Comparison of ENCODE assay signal across 14 mouse cellular contexts in the genomic region with DNA sequence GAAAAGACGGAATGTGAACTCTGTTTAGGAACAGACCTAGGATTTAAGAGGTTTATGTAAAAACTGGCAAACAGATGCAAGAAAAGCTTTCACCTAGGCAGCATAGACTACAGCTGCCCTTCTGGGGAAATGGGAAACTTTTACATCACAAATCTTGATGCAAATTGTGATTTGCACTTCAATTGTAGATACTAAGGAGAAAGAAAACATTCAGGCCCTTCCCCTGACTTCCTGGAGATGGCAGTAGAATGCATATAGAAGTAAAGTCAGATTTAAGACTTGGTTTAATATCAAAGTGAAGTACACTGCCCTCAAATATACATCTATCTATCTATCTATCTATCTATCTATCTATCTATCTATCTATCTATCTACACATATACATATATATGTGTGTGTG. TPM values are rescaled to one million over a fixed set of nuclear protein-coding genes. Genes with fewer than 3 reads are reported as not detected.
DNase-seq lines count a peak whose midpoint lies in the region; ATAC-seq and TF ChIP-seq lines count a peak whose summit lies in the region.
"Had no signal": no experiment of that assay in that cellular context is flagged by ENCODE, and none has a peak within 500 bp of the region (broad histone marks: within the 10 kb centered on the region; RNA-seq: fewer than 3 reads in every experiment).

No protein-coding gene starts in this region.

- no peak overlapping the region for H3K9ac ChIP-seq in forebrain, postnatal 0 days
- H3K9ac ChIP-seq in forebrain, embryonic 11.5 days (ENCODE audit: low read length), result no peak overlapping the region
- H3K9ac ChIP-seq in limb, embryonic 14.5 days (ENCODE audit: low read depth, low read length, severe bottlenecking), result no peak overlapping the region
- H3K9ac ChIP-seq: forebrain, embryonic 12.5 days; neural tube, embryonic 12.5 days had no signal

- H3K4me1 ChIP-seq in forebrain, postnatal 0 days (ENCODE audit: insufficient read depth), result no peaks in the 10 kb centered on the region
- H3K4me1 ChIP-seq in forebrain, embryonic 11.5 days (replicated peaks; ENCODE audit: control insufficient read depth, insufficient read depth, low read length), result no peaks in the 10 kb centered on the region
- H3K4me1 ChIP-seq in limb, embryonic 14.5 days (ENCODE audit: control insufficient read depth, insufficient read depth, low read length), result no peaks in the 10 kb centered on the region
- peaks cover 16% of the 10 kb centered on the region for H3K4me1 ChIP-seq in limb, embryonic 10.5 days
- H3K4me1 ChIP-seq: forebrain, embryonic 12.5 days; neural tube, embryonic 12.5 days had no signal

- no peak overlapping the region for H3K4me2 ChIP-seq in forebrain, postnatal 0 days (ENCODE audit: low read depth)
- no peak overlapping the region for H3K4me2 ChIP-seq in forebrain, embryonic 11.5 days (ENCODE audit: low read depth, low read length, severe bottlenecking)
- H3K4me2 ChIP-seq in limb, embryonic 14.5 days (replicated peaks; ENCODE audit: low read depth, low read length, severe bottlenecking), result no peak overlapping the region
- H3K4me2 ChIP-seq: forebrain, embryonic 12.5 days; neural tube, embryonic 12.5 days had no signal

- no peak overlapping the region for H3K4me3 ChIP-seq in forebrain, postnatal 0 days (ENCODE audit: low read depth, low read length)
- no peak overlapping the region for H3K4me3 ChIP-seq in forebrain, embryonic 11.5 days (ENCODE audit: low read depth, low read length)
- no peak overlapping the region for H3K4me3 ChIP-seq in limb, embryonic 14.5 days (replicated peaks; ENCODE audit: low read length)
- no peak overlapping the region for H3K4me3 ChIP-seq in limb, embryonic 10.5 days
- H3K4me3 ChIP-seq: forebrain, embryonic 12.5 days; neural tube, embryonic 12.5 days had no signal

- no peak overlapping the region for H3K27ac ChIP-seq in forebrain, postnatal 0 days (ENCODE audit: low read depth, low read length)
- H3K27ac ChIP-seq in forebrain, embryonic 11.5 days (ENCODE audit: low read depth, low read length), result no peak overlapping the region
- no peak overlapping the region for H3K27ac ChIP-seq in limb, embryonic 14.5 days (replicated peaks; ENCODE audit: low read depth, low read length)
- H3K27ac ChIP-seq in limb, embryonic 10.5 days, result no peak overlapping the region
- H3K27ac ChIP-seq: forebrain, embryonic 12.5 days; macrophage; neural tube, embryonic 12.5 days had no signal

- peaks cover 26% of the 10 kb centered on the region for H3K36me3 ChIP-seq in forebrain, postnatal 0 days (ENCODE audit: insufficient read depth)
- H3K36me3 ChIP-seq in forebrain, embryonic 11.5 days (ENCODE audit: control insufficient read depth, insufficient read depth, low read length), result no peaks in the 10 kb centered on the region; the same call in 1 of the 2 replicates
- peaks cover 52% of the 10 kb centered on the region for H3K36me3 ChIP-seq in limb, embryonic 14.5 days (ENCODE audit: control insufficient read depth, insufficient read depth, low read length)
- peaks cover 67% of the 10 kb centered on the region for H3K36me3 ChIP-seq in limb, embryonic 10.5 days

- no peaks in the 10 kb centered on the region for H3K9me3 ChIP-seq in forebrain, postnatal 0 days (ENCODE audit: low read length)
- H3K9me3 ChIP-seq in forebrain, embryonic 11.5 days (ENCODE audit: control insufficient read depth, low read length), result no peaks in the 10 kb centered on the region
- no peaks in the 10 kb centered on the region for H3K9me3 ChIP-seq in limb, embryonic 14.5 days (ENCODE audit: control insufficient read depth, low read length)
- H3K9me3 ChIP-seq in limb, embryonic 10.5 days (replicated peaks), result no peaks in the 10 kb centered on the region
- H3K9me3 ChIP-seq: forebrain, embryonic 12.5 days; neural tube, embryonic 12.5 days had no signal

- WGBS in forebrain, postnatal 0 days, result 86% methylated on average over 1 of the region's 1 CpGs
- 94% methylated on average over 1 of the region's 1 CpGs for WGBS in forebrain, embryonic 11.5 days
- WGBS in limb, embryonic 14.5 days, result 90% methylated on average over 1 of the region's 1 CpGs
- 92% methylated on average over 1 of the region's 1 CpGs for WGBS in limb, embryonic 10.5 days

- no peaks in the 10 kb centered on the region for H3K27me3 ChIP-seq in forebrain, postnatal 0 days (ENCODE audit: insufficient read depth, low read length)
- H3K27me3 ChIP-seq in forebrain, embryonic 11.5 days (ENCODE audit: control insufficient read depth, insufficient read depth, low read length), result no peaks in the 10 kb centered on the region
- no peaks in the 10 kb centered on the region for H3K27me3 ChIP-seq in limb, embryonic 14.5 days (ENCODE audit: control insufficient read depth, insufficient read depth, low read length)
- H3K27me3 ChIP-seq in limb, embryonic 10.5 days (ENCODE audit: low read depth, poor library complexity, severe bottlenecking), result no peaks in the 10 kb centered on the region
- H3K27me3 ChIP-seq: forebrain, embryonic 12.5 days; neural tube, embryonic 12.5 days had no signal

- ATAC-seq in forebrain, postnatal 0 days, result no peak
- no peak for ATAC-seq in forebrain, embryonic 11.5 days (replicated peaks; ENCODE audit: low FRiP score)
- ATAC-seq in limb, embryonic 14.5 days (ENCODE audit: low FRiP score, low read depth), result no peak
- ATAC-seq in inflammation-experienced regulatory T-cells, adult 6 months, result no peak
- no peak for ATAC-seq in erythroblast, adult 5-6 weeks (replicated peaks; ENCODE audit: low FRiP score, poor library complexity, severe bottlenecking)

- peak; percentile 67 for TF ChIP-seq CTCF in forebrain, postnatal 0 days (IDR thresholded peaks at IDR 0.05; ENCODE audit: low read depth)

- TF ChIP-seq POLR2A in limb, embryonic 14.5 days (IDR thresholded peaks at IDR 0.05; ENCODE audit: borderline replicate concordance, extremely low read depth, insufficient read depth, insufficient read length), result no peak

- peak; percentile 29 for DNase-seq in forebrain, postnatal 0 days
- no peak for DNase-seq in forebrain, embryonic 11.5 days (ENCODE audit: low spot score)
- DNase-seq in limb, embryonic 14.5 days (ENCODE audit: low spot score), result peak; percentile 36
- DNase-seq in limb, embryonic 10.5 days (ENCODE audit: low spot score), result no peak
- DNase-seq in CD4-positive helper T cell, adult 2 months (ENCODE audit: low read depth, low spot score), result peak; percentile 28
- DNase-seq in brain, adult 2 months (ENCODE audit: low read depth, low spot score), result peak; percentile 52
- DNase-seq: adrenal gland, postnatal 25 days; cerebellum, postnatal 14 days; right cerebral cortex, postnatal 4 days had no signal

RNA-seq across cellular contexts. Expression of gene Ice2, which starts 21.8 kb away (rescaled TPM):
- 9.8 and 12.9 TPM in 2 replicates for total RNA-seq in forebrain, postnatal 0 days (2014; rRNA removed)
- 5.6 and 7.0 TPM in 2 replicates for polyA plus RNA-seq in forebrain, postnatal 0 days (2015; fragmentation: Nextera tagmentation; extraction: Ambion mirVana)
- 21.3 and 22.6 TPM in 2 replicates for polyA plus RNA-seq in forebrain, embryonic 11.5 days (2014; fragmentation: Nextera tagmentation; extraction: Ambion mirVana)
- 12.0 and 13.7 TPM in 2 replicates for polyA plus RNA-seq in limb, embryonic 14.5 days (2012; rRNA removed)
- polyA plus RNA-seq in limb, embryonic 14.5 days (2014; fragmentation: Nextera tagmentation; extraction: Ambion mirVana), result 15.8 and 16.7 TPM in 2 replicates
- polyA plus RNA-seq in limb, embryonic 10.5 days (2016; fragmentation: Nextera tagmentation; extraction: Ambion mirVana), result 22.5 and 25.2 TPM in 2 replicates
- polyA plus RNA-seq in inflammation-experienced regulatory T-cells, adult 6 months (2017; shearing (Covaris generic)), result 10 to 100 TPM; 11.1 to 22.0 (median 21.5) TPM
- total RNA-seq in erythroblast, adult 5-6 weeks (2015; ENCODE audit: low replicate concordance), result 3.6 and 4.6 TPM in 2 replicates
- total RNA-seq in erythroblast, adult 5-6 weeks (2017; ENCODE audit: low replicate concordance), result 7.1 and 11.3 TPM in 2 replicates

RNA-seq across cellular contexts. Expression of gene Anxa2, which starts 33.9 kb away (rescaled TPM):
- total RNA-seq in forebrain, postnatal 0 days (2014; rRNA removed), result 49.2 and 68.4 TPM in 2 replicates
- 62.8 and 66.3 TPM in 2 replicates for polyA plus RNA-seq in forebrain, postnatal 0 days (2015; fragmentation: Nextera tagmentation; extraction: Ambion mirVana)
- 154 and 183 TPM in 2 replicates for polyA plus RNA-seq in forebrain, embryonic 11.5 days (2014; fragmentation: Nextera tagmentation; extraction: Ambion mirVana)
- 610 and 760 TPM in 2 replicates for polyA plus RNA-seq in limb, embryonic 14.5 days (2012; rRNA removed)
- 1,278 and 1,417 TPM in 2 replicates for polyA plus RNA-seq in limb, embryonic 14.5 days (2014; fragmentation: Nextera tagmentation; extraction: Ambion mirVana)
- polyA plus RNA-seq in limb, embryonic 10.5 days (2016; fragmentation: Nextera tagmentation; extraction: Ambion mirVana), result 101 and 138 TPM in 2 replicates
- 100 to 1,000 TPM; 114 to 717 (median 120) TPM for polyA plus RNA-seq in inflammation-experienced regulatory T-cells, adult 6 months (2017; shearing (Covaris generic))
- total RNA-seq in erythroblast, adult 5-6 weeks (2015; ENCODE audit: low replicate concordance), result 112 and 115 TPM in 2 replicates
- 51.4 and 73.2 TPM in 2 replicates for total RNA-seq in erythroblast, adult 5-6 weeks (2017; ENCODE audit: low replicate concordance)

Comparison
In these comparisons a context has a peak if more than half of its experiments do, and no peak if none do; other contexts are left out.
1. DNase-seq: peak in forebrain, postnatal 0 days (single experiment), limb, embryonic 14.5 days (single experiment), CD4-positive helper T cell, adult 2 months (single experiment) and brain, adult 2 months (single experiment); none in forebrain, embryonic 11.5 days (single experiment) and limb, embryonic 10.5 days (single experiment).